Mouse (Mus musculus): ENCODE data around the gene Ptrh1.

- TF ChIP-seq MAFK (IDR thresholded peaks at IDR 0.05; ENCODE audit: insufficient read depth, low read depth, low read length) (no peak), ZC3H11A (IDR thresholded peaks at IDR 0.05; ENCODE audit: borderline replicate concordance, low read depth, low read length) (no peak), ZNF384 (IDR thresholded peaks at IDR 0.05; ENCODE audit: low read depth, low read length) (no peak), CHD2 (IDR thresholded peaks at IDR 0.05; ENCODE audit: low read depth, low read length) (no peak)
These were observed 8.3 kb upstream of the Ptrh1 start for GRCm38 (mm10) chr2:32767241-32767640.
